Mouse (Mus musculus) CH12.LX (cell line): ENCODE measurements around the gene Trio.

Experiments
- CTCF ChIP-seq, 2 experiments: IDR thresholded peaks in 1 of 2; conservative IDR thresholded peaks in 1 of 2; 2 replicates each; pipeline ENCODE4 v1.5.1; 2011 to 2012; ENCODE audit warnings: low read depth in 2 of 2, low read length in 2 of 2, improper control_type of control experiment in 1 of 2, inconsistent platforms in 1 of 2, mild to moderate bottlenecking in 1 of 2, moderate library complexity in 1 of 2
- EP300 ChIP-seq: IDR thresholded peaks from 2 replicates; pipeline ENCODE4 v1.6.1; 2011; ENCODE audit warnings: low read length, improper control_type of control experiment
- POLR2A ChIP-seq: IDR thresholded peaks from 2 replicates; pipeline ENCODE4 v1.6.1; 2011; ENCODE audit warnings: low read depth, mild to moderate bottlenecking, improper control_type of control experiment, low read length
- POLR2AphosphoS2 ChIP-seq: IDR thresholded peaks from 2 replicates; pipeline ENCODE4 v1.6.1; 2011; ENCODE audit warnings: low read depth, low read length, improper control_type of control experiment
- SIN3A ChIP-seq: IDR thresholded peaks from 2 replicates; pipeline ENCODE4 v1.6.1; 2012; ENCODE audit warnings: low read length, improper control_type of control experiment, inconsistent platforms
- SMC3 ChIP-seq: IDR thresholded peaks from 2 replicates; pipeline ENCODE4 v1.6.1; 2011; ENCODE audit warnings: low read depth, low read length, improper control_type of control experiment
- TCF12 ChIP-seq: IDR thresholded peaks from 2 replicates; pipeline ENCODE4 v1.6.1; 2014; ENCODE audit warnings: low read depth, mild to moderate bottlenecking, inconsistent platforms, low read length, improper control_type of control experiment

DNA sequence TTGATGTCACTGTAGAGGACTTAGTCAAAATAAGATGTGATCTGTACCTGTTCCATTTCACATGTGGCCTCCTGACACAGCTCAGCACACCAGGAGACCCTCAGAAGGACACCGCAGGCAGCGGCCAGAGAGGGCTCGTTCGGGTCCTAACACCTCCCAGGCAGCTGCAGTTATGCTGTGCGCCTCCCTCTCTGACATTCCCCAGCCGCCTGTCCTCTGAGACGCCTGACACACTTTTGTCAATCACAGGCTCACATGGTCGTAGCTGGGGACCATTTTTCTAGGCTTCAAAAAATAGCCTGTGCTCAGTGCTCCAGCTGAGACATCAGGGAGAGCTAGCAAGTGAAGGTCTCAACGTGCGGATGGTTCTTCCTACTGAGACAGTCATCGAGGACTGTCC is 70.0 kb downstream of the Trio start:
- TF ChIP-seq CTCF (conservative IDR thresholded peaks at IDR 0.05 in 1 of 2, IDR thresholded peaks at IDR 0.05 in 1 of 2; ENCODE audit: low read depth in 2 of 2, low read length in 2 of 2) (no peak), POLR2A (no peak), TCF12 (no peak), EP300 (no peak), SIN3A (no peak), SMC3 (no peak), POLR2AphosphoS2 (no peak)
